Mouse (Mus musculus) heart, adult 11 months (tissue): Measurements from ENCODE around the gene Gm10142.
"Not testable (repeated sequence)": the region's sequence is repeated elsewhere in the genome, so short reads cannot be mapped to it uniquely, and the experiment has no call there.

ENCODE experiments used
- DNase-seq: peaks from one replicate; pipeline ENCODE4 v3.0.0; 2022

Gm10142 gene

DNA sequence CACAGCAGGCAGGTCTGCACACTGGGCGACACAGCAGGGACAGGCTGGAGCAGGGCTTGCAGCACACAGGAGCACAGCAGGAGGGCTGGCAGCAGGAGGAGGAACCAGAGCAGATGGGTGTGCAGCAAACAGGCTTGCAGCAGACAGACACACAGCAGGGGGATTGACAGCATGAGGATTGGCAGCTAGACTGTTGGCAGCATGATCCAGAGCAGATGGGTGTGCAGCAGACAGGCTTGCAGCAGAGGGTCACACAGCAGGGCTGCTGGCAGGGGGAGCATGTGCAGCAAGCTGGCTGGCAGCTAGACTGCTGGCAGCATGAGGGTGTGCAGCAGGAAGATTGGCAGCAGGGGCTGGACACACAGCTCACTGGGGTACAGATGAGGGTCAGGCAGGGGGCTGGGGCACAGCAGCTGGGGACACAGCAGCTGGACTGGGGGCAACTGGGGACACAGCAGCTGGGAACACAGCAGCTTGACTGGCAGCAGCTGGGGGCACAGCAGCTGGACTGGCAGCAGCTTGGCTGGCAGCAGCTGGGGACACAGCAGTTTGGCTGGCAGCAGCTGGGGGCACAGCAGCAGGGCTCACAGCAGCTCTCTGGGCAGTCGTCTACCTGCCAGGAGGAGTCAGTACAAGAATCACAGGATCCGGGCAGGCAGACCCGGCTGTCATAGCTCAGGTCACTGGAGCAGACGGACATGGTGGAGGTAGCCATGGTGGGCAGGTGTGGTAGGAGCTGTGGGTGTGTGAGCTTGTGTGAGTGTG, 26.5 kb downstream of the Gm10142 start, which contains the start of gene Gm18596:
Gm18596 (minus strand) TSS at position 715 of the 765 bp plus-strand sequence.
- not testable (repeated sequence) for DNase-seq

DNA sequence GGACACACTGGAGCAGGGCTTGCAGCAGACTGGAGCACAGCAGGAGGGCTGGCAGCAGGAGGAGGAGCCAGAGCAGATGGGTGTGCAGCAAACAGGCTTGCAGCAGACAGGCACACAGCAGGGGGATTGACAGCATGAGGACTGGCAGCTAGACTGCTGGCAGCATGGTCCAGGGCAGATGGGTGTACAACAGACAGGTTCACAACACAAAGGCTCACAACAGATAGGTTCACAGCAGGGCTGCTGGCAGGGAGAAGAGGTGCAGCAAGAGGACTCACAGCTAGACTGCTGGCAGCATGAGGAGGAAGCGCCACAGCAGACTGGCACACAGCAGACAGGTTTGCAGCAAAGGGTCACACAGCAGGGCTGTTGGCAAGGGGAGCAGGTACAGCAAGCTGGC, 35.1 kb downstream of the Gm10142 start:
- DNase-seq: not testable (repeated sequence)

DNA sequence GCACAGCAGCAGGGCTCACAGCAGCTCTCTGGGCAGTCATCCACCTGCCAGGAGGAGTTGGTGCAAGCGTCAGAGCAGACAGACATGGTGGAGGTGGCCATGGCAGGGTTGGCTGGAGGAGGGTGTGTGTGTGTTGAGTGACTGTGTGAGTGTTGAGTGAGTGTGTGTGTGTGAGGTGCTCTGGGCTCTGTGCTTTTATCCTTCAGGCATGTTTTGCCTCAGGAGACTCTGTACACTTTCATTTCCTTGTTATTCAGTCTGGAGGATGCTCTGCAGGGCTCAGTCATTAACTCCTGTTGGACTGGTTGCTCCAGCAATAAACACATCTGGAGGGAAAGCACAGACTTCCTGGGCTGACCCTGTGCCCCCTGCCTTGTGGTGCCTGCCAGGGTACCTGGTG, 35.6 kb downstream of the Gm10142 start, which contains the start of gene Gm9736:
Gm9736 (minus strand) TSS at position 101 of the 400 bp plus-strand sequence.
- DNase-seq: peak; percentile 84

DNA sequence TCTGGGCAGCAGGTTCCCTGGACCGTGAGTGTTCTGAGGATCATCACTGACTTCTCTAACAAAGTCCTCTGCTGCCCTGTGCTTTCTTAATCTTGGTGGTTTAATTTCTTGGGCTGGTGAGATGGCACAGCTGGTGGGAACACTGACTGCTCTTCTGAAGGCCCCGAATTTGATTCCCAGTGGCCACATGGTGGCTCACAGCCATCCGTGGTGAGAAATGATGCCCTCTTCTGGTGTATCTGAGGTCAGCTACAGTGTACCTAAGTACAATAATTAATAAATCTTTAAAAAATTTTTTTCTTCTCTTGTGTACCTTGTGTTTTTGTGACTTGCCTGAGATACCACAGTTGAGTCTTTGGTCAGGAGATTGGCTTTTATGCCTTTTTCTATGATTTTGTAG, 36.7 kb downstream of the Gm10142 start:
- DNase-seq: not testable (repeated sequence)

DNA sequence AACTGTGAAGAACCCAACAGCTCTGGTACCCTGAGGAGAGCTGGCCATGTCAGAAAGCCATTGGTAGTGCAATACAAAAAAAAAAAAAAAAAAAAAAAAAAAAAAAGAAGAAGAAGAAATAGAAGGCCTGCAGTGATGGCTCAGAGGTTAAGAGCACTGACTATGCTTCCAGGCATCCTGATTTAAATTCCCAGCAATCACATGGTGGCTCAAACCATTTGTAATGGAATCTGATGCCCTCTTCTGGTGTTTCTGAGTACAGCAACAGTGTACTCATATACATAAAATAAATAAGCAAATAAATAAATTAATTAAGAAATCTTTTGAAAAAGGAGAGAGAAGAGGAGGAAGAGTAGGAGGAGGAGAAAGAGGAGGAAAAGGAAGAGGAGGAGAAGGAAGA, 37.8 kb downstream of the Gm10142 start:
- DNase-seq: no peak

DNA sequence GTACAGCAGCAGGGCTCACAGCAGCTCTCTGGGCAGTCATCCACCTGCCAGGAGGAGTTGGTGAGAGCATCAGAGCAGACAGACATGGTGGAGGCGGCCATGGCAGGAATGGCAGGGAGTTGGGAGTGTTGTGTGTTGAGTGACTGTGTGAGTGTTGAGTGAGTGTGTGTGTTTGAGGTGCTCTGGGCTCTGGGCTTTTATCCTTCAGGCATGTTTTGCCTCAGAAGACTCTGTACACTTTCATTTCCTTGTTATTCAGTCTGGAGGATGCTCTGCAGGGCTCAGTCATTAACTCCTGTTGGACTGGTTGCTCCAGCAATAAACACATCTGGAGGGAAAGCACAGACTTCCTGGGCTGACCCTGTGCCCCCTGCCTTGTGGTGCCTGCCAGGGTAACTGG, 44.0 kb downstream of the Gm10142 start, which contains the start of gene Gm3233:
Gm3233 (minus strand) TSS at position 101 of the 400 bp plus-strand sequence.
- DNase-seq: peak; percentile 68
